Mouse (Mus musculus) lung, embryonic 14.5 days (tissue): ENCODE data around the gene Khsrp. TPM values are rescaled to one million over a fixed set of nuclear protein-coding genes. Genes with fewer than 3 reads are reported as not detected.

Experiments used
- ATAC-seq: fragments of 200-750 bp; cut with Nextera tagmentation; 2 replicates; pipeline ENCODE4 v1.8.0; 2017; ENCODE audit warnings: mild to moderate bottlenecking, moderate TSS enrichment, moderate library complexity; ENCODE audit not compliant: insufficient read depth
- DNase-seq: peaks from one replicate; pipeline ENCODE4 v3.0.0-alpha.2; 2015
- H3K27ac ChIP-seq: fragments of 300-500 bp; sonication (generic); 2 replicates; pipeline ENCODE4 v1.5.1; 2014; ENCODE audit warnings: low read depth, mild to moderate bottlenecking, moderate library complexity
- H3K27me3 ChIP-seq: fragments of 300-500 bp; sonication (generic); 2 replicates; pipeline ENCODE4 v1.6.1; 2014; ENCODE audit warnings: low read length, control low read depth; ENCODE audit not compliant: insufficient read depth
- H3K36me3 ChIP-seq: fragments of 300-500 bp; sonication (generic); 2 replicates; pipeline ENCODE4 v1.6.1; 2014; ENCODE audit warnings: control low read depth; ENCODE audit not compliant: insufficient read depth
- H3K4me1 ChIP-seq: fragments of 300-500 bp; sonication (generic); 2 replicates; pipeline ENCODE4 v1.6.1; 2014; ENCODE audit warnings: antibody characterized with exemption, control low read depth; ENCODE audit not compliant: insufficient read depth
- H3K4me2 ChIP-seq: fragments of 300-500 bp; sonication (generic); 2 replicates; pipeline ENCODE4 v1.6.1; 2014; ENCODE audit warnings: mild to moderate bottlenecking
- H3K4me3 ChIP-seq: fragments of 300-500 bp; sonication (generic); 2 replicates; pipeline ENCODE4 v1.5.1; 2014; ENCODE audit warnings: low read depth, low read length
- H3K9ac ChIP-seq: fragments of 300-500 bp; sonication (generic); 2 replicates; pipeline ENCODE4 v1.6.1; 2014
- H3K9me3 ChIP-seq: fragments of 300-500 bp; sonication (generic); 2 replicates; pipeline ENCODE4 v1.6.1; 2016; ENCODE audit warnings: low read depth, low read length, control low read depth
- CTCF ChIP-seq: IDR thresholded peaks from 2 replicates; pipeline ENCODE4 v1.5.1; 2016; ENCODE audit warnings: antibody characterized with exemption, low read depth
- whole genome bisulfite sequencing: fragments of 180-500 bp; shearing (Covaris S2); extraction: QIAGEN DNeasy Blood & Tissue Kit; methylation state at CpG from one replicate; pipeline ENCODE4 v1.1.7; 2014; 5-methylcytosine and 5-hydroxymethylcytosine counted together
- polyA plus RNA-seq: library from polyadenylated mRNA; unstranded; fragments of >200 nt; fragmentation: Nextera tagmentation; extraction: Ambion mirVana; gene quantifications from 2 replicates; pipeline ENCODE4 v1.2.1, GENCODE M21; 2014

Gene Khsrp
- polyA plus RNA-seq, 1 experiment from 2014 or later, result 69.4 TPM

DNA sequence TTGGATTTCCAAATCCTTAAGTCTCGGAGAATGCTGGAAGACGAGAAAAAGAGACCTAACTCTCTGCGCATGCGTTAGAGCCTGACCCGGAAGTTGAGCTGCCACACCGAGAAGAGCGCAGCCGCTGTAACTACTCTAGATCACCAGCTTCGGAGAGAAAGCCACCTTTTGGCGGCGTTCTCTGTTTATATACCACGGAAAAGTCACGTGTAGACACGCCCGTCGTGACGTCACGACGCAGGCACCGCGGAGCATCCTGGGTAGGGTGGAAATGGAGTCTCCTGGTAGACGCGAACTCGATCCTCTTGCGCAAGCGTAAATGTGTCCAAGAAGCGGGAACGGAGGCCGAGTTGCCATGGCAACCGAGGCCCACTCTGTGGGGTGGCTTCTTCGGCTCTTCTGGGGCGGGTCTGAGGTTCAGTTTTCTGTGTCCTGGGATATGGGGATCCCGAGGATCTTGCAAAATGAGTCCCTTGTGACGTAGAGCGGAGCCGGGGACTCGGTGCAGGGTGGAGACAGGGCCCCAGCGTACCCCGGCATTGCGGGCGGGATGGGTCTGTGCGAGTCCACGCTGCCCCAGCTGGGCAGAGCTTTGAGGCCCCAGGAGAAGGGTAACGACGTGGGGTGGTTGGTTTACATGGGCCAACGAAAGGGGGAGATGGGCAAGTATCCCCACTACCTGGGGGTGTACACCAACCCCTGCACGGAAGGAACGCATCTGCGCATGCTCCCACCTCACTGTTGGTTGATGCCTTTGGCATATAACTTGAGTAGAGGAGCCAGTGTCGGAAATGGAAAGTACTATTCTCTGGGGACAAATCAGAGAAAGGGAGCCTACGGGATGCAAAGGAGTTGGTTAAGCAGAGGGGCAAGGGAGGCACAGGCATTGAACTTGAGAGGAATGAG is 19.8 kb downstream of the Khsrp start, which contains the start of the genes Gtf2f1 and Gm17949:
Gtf2f1 (minus strand) TSS at position 53 of the 906 bp plus-strand sequence.
Gm17949 (plus strand) TSS at position 234 of the 906 bp plus-strand sequence.
- Histone ChIP-seq H3K9me3 (no peaks in the 10 kb centered on the region), H3K4me3 (peak within 1 kb of the TSS; percentile 85), H3K4me2 (peak within 1 kb of the TSS; percentile 91), H3K9ac (peak within 1 kb of the TSS; percentile 80), H3K36me3 (peaks cover 32% of the 10 kb centered on the region), H3K4me1 (no peaks in the 10 kb centered on the region; the same call in 1 of the 2 replicates), H3K27ac (peak within 1 kb of the TSS; percentile 92), H3K27me3 (no peaks in the 10 kb centered on the region)
- ATAC-seq (peak; percentile 90), DNase-seq (peak; percentile 100)
- TF ChIP-seq CTCF, result no peak
- 1% methylated on average over 51 of the region's 51 CpGs for WGBS

DNA sequence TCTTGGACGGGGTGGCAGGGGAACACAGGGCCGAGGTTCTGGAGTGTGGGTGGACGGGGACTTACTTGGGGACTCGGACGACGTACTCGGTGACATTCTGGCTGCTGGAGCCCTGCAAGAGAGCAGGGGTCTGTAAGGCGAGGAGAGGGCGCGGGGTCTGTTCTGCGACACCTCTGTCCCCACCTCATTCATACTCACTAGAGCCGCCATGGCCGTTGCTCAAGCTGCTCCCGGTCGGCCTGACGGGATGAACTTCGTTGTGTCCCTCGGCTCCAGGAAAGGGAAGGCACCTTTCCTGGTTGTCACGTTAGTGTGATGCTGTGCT is 20.4 kb downstream of the Khsrp start:
- peak overlapping the region; percentile 91 for H3K4me2 ChIP-seq
- H3K27me3 ChIP-seq, result no peaks in the 10 kb centered on the region
- peak overlapping the region; percentile 83 for H3K27ac ChIP-seq
- H3K9me3 ChIP-seq, result no peaks in the 10 kb centered on the region
- H3K4me1 ChIP-seq, result no peaks in the 10 kb centered on the region; the same call in 1 of the 2 replicates
- under 1% methylated on average over 19 of the region's 19 CpGs for WGBS
- DNase-seq, result no peak
- H3K36me3 ChIP-seq, result peaks cover 38% of the 10 kb centered on the region
- peak overlapping the region; percentile 85 for H3K4me3 ChIP-seq
- peak overlapping the region; percentile 80 for H3K9ac ChIP-seq
- no peak for TF ChIP-seq CTCF
- peak; percentile 38 for ATAC-seq

DNA sequence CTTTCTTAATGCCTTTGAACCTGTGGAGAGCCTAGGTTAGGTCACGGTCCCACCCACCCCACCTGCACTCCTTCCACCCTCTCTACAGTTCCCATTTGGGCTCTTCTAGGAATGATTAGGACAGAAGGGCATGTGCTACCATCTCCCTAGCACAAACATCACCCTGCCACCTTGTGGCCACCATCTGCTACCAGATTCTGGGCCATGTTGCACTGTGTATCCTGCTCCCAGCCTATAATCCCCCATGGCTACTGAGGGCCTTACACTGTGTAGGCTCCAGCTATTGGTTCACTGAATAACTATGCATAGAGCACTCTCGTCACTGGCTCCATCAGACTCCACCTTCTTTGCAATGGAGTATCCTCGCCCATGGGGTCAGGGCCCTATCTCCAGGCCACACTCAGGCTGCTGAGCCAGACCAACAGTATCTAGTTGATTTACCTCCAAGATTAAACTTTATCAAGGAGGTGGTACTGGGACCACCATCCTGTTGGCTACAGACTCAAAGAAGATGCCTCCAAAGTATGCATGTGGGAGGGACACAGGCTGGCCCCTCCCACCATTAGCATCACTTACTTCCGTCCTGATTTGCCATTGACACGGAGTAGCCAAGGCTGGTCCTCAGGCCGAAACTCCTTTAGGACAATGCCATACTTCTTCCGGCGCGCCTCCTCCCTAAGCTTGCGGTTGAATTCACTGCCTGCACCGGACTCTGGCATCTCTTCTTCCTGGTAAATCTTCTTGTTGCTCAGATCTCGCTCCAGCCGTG is 24.0 kb downstream of the Khsrp start:
- 91% methylated on average over 13 of the region's 13 CpGs for WGBS
- Histone ChIP-seq H3K9ac (no peak overlapping the region), H3K4me1 (no peaks in the 10 kb centered on the region; the same call in 1 of the 2 replicates), H3K4me3 (no peak overlapping the region), H3K27ac (no peak overlapping the region), H3K36me3 (peaks cover 72% of the 10 kb centered on the region), H3K4me2 (no peak overlapping the region), H3K27me3 (no peaks in the 10 kb centered on the region), H3K9me3 (no peaks in the 10 kb centered on the region)
- peak; percentile 44 for TF ChIP-seq CTCF
- DNase-seq (no peak), ATAC-seq (no peak)

DNA sequence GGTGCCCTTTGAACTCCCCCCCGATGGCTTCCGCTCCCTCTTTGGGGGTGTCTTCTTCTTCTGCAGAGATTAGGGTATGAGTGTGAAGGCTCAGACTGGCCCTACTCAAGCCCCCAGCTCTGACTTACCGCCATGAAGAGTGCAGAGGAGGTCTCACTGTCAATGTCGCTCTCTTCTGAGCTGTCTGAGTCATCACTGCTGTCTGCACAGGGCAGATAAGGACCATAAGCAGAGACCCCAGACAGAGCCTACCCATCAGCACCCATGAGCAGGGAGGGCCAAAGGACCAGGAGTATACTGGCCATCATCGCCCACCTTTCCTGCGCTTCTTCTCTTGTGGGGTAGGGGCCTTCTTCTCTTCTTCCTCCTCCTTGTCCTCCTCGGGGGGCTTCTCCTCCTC is 27.3 kb downstream of the Khsrp start:
- Histone ChIP-seq H3K27me3 (no peaks in the 10 kb centered on the region), H3K9ac (no peak overlapping the region), H3K27ac (no peak overlapping the region), H3K4me3 (no peak overlapping the region), H3K4me1 (no peaks in the 10 kb centered on the region), H3K36me3 (peaks cover 88% of the 10 kb centered on the region), H3K4me2 (no peak overlapping the region), H3K9me3 (no peaks in the 10 kb centered on the region)
- WGBS, result 87% methylated on average over 7 of the region's 7 CpGs
- DNase-seq, result no peak
- no peak for TF ChIP-seq CTCF
- ATAC-seq, result no peak

DNA sequence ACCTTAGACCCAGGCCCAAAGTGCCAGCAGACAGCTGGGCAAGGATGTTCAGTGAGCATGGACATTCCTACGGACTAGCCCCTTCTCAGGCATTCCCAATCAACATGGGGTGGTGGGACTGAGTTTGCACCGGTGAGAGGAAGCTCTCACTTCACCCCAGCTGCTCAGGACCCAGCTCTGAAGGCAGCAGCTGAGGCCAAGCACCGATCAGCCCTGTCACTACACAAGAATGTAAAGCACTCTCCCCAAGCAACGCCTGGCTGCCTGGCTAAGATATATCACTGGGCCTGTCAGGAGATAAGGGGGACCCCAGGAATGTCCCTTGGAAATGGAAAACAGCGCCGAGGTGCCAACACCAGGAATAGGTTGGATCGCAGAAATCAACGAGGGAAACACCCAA is 30.1 kb downstream of the Khsrp start:
- TF ChIP-seq CTCF, result no peak
- 43% methylated on average over 8 of the region's 8 CpGs for WGBS
- no peak overlapping the region for H3K9ac ChIP-seq
- no peak for ATAC-seq
- H3K4me2 ChIP-seq, result no peak overlapping the region
- H3K9me3 ChIP-seq, result no peaks in the 10 kb centered on the region
- no peak overlapping the region for H3K27ac ChIP-seq
- H3K27me3 ChIP-seq, result no peaks in the 10 kb centered on the region
- DNase-seq, result no peak
- H3K4me1 ChIP-seq, result peaks cover 4% of the 10 kb centered on the region; the same call in 1 of the 2 replicates
- H3K36me3 ChIP-seq, result peaks cover 67% of the 10 kb centered on the region
- H3K4me3 ChIP-seq, result no peak overlapping the region

DNA sequence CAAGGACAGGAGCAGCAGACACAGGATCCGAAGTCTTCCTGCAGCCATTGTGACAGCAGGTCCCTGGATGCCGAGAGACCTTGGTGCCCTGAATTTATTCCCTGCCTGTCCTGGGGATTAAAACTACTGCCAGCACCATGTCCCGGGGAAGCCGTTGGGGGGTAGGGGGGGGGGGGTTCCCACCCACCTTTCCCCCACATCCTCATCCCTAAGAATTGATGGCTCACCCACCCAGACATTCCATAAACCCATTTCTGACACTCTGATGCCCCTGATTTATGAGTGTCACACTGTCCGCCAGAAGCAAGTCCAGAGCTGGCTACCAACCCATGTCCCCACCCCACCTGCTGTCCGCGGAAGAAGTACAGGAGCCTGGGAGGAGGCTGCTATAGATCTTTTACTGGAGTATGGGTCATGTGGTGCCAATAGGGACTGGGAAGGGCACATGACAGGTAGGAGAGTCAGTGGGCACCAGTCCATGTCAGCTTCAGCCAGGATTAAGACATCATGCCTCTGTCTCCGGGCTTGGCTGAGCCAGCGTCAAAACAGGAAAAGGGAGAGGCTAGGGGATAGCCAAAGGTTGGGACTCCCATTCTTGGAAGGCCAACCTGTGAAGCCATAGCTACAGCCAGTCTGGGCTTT is 31.2 kb downstream of the Khsrp start, which contains the start of gene Pspn:
Pspn (minus strand) TSS at position 51 of the 642 bp plus-strand sequence.
- WGBS, result 78% methylated on average over 9 of the region's 9 CpGs
- Histone ChIP-seq H3K4me3 (no peak within 1 kb of the TSS), H3K4me1 (peaks cover 4% of the 10 kb centered on the region; the same call in 1 of the 2 replicates), H3K27me3 (no peaks in the 10 kb centered on the region), H3K36me3 (peaks cover 67% of the 10 kb centered on the region), H3K9me3 (no peaks in the 10 kb centered on the region), H3K27ac (no peak within 1 kb of the TSS), H3K4me2 (no peak within 1 kb of the TSS), H3K9ac (no peak within 1 kb of the TSS)
- ATAC-seq (no peak), DNase-seq (no peak)
- TF ChIP-seq CTCF, result no peak
